Mouse (Mus musculus) ES-CJ7 (cell line): Measurements from ENCODE around the gene Nrd1.

Experiments
- DNase-seq: peaks from one replicate; pipeline ENCODE4 v3.0.0; 2011; ENCODE audit warnings: low read depth, low spot score

The Nrd1 gene

GRCm38 (mm10) chr4:109025061-109025460, 24.6 kb downstream of the Nrd1 start:
- DNase-seq = no peak

DNA sequence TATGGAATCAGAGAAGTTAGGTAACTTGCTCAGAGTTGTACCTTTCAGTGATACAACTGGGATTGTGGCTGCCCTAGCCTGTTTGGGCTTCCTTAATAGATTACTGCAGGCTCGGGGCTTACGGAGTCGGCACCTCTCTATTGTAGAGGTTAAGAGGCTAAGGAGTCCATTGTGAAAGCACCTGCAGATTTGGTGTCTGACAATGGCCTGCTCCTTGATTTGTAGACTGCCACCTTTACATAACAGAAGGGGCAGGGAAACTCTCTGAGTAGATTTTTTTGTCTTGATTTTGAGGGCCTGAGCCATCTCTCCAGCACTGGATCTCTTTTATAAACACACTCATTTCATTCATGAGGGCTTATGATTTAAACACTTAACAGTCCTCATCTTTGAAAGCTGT, 26.1 kb downstream of the Nrd1 start:
- peak; percentile 82 for DNase-seq

GRCm38 (mm10) chr4:109029857-109030256, 29.4 kb downstream of the Nrd1 start:
- no peak for DNase-seq

DNA sequence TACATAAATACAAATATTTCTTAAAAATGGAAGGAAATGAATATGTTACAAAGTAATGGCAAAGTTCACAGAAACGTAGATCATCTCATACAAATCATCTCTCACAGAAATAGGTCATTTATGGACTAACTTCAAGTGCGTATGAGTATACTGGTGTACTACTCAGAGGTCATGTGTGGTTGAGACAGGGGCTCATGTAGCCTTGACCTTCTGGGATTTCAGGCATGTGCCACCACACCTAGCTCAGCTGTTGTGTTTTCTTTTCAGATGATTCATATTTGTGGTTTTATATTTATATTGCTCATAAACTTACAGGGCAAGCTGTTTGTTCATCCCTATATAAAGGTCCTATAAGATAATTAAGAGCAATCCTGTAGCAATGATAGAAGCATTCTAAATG, 29.8 kb downstream of the Nrd1 start:
- DNase-seq = no peak

DNA sequence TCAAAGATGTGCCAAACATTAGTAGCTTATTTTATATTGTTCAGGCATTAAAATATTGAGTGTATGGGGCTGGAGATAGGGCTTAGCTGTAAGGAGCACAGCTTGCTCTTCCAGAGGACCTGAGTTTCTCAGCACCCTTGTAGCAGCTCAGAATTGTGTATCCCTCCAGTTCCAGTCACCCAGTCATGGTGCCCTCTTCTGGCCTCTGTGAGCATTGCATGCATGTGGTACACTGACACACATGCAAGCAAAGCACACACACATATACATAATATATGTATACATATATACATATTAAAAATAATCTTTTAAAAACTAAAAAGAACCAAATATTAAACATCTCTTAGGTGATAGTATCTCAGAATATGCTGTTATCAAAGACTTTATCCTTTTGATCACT, 35.9 kb downstream of the Nrd1 start:
- peak; percentile 77 for DNase-seq

DNA sequence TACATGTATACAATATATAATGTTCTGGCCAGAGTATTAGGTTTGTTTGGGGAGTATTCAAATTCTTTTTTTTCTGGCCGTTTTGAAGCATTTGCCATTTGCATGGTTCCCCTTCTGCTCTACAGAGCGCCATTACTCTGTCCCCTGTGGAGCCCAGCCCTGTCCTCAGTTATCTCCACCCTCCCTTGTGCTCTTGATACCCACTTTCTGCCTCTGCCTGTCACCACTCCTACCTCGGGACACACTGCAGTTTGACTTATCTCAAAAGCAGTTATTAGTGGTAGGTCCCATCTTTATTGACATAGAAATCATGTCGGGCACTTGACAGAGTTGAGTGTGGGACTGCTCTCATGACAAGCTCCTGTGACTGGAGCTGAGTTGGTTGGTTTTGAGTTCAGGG, 42.3 kb downstream of the Nrd1 start:
- DNase-seq = no peak

- DNase-seq = no peak
These were observed 42.8 kb downstream of the Nrd1 start for GRCm38 (mm10) chr4:109043294-109043693.

- no peak for DNase-seq
These were observed 43.3 kb downstream of the Nrd1 start for GRCm38 (mm10) chr4:109043756-109044155.

GRCm38 (mm10) chr4:109048258-109048657, 47.8 kb downstream of the Nrd1 start:
- DNase-seq = no peak

DNA sequence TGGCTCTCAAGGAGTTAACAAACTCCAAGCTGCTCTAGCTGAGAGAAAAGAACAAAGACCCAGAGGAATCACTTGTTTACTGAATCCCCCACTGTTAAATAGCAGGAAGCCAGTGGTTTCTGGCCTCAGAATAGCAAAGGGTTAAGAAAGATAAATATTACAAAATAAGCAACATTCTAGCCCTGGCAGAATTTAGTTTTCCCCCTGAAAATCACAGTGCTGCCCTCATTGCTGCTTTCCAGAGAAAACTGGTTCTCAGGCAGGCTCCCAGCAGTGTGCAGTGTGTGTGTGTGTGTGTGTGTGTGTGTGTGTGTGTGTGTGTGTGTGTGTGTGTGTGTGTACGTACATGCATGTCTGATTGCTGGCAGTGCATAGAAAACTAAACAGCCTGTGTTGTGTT, 51.8 kb downstream of the Nrd1 start:
- DNase-seq = no peak

GRCm38 (mm10) chr4:109054003-109054402, 53.5 kb downstream of the Nrd1 start:
- no peak for DNase-seq

GRCm38 (mm10) chr4:109056351-109056750, 55.9 kb downstream of the Nrd1 start:
- no peak for DNase-seq

- no peak for DNase-seq
These were observed 57.2 kb downstream of the Nrd1 start for GRCm38 (mm10) chr4:109057640-109058039.

DNA sequence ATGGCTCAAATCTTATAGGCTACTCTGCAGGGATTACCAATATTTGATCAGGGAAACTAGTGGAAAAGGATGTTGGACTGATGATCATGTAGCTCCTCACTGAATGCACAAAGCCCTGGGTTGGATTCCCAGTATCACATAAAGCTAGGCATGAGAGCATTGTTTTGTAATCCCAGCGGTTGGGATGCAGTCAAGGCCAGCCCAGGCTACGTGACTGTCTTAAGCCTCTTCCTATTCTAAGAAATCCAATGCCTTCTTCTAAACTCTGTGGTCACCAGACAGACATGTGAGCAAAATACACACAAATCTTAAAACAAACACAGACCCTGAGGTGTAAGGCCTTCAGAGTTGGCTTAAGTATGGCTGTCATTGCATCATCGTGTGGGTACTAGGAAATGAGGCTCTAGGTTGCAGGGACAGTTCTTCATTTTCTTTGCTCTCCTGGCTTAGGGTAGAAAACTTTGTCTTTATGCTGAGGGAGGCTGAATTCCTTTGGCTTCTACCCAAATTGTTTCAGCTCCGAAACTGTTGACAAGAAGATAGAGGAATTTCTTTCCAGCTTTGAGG, 58.9 kb downstream of the Nrd1 start:
- DNase-seq = no peak

- no peak for DNase-seq
These were observed 64.5 kb downstream of the Nrd1 start for GRCm38 (mm10) chr4:109064941-109065340.

- DNase-seq = no peak
These were observed 65.3 kb downstream of the Nrd1 start for GRCm38 (mm10) chr4:109065714-109066113.

DNA sequence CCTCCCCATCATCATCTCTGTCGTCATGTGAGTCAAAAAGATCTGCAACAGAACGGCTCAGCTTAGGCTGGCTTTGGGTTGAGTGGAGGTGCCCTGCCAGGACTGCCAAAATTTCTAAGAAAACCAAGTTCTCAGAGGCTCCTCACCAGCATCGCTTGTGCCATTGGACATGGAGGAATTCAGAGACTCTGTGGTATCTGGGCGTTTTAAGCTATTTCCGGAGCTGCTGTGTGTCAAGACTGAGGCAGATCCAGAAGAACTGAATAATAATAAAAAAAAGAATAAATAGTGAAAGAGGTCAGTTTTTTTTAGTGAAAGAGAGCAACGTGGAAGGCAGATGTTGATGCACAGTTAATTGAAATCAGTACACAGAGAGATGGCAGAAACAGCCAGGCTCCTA, 72.4 kb downstream of the Nrd1 start:
- peak; percentile 12 for DNase-seq

DNA sequence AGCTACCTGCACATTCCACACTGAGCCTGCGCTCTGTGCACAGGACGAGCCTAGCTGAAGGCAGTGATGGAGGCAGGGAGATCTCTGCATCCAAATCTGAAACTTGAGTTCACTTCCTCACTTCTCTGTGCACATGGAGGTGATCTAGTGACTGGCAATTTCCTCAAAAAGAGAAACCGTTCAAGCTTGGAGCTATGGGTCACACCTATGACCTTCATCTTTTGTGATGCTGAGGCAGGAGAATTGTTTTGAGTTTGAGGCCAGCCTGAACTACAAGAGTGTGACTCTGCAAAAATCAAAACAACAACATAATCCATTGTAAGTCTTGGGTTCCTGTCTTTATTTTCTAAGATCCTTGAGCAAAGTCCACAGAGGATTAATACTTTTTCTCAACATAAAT, 72.8 kb downstream of the Nrd1 start:
- DNase-seq = peak; percentile 63

DNA sequence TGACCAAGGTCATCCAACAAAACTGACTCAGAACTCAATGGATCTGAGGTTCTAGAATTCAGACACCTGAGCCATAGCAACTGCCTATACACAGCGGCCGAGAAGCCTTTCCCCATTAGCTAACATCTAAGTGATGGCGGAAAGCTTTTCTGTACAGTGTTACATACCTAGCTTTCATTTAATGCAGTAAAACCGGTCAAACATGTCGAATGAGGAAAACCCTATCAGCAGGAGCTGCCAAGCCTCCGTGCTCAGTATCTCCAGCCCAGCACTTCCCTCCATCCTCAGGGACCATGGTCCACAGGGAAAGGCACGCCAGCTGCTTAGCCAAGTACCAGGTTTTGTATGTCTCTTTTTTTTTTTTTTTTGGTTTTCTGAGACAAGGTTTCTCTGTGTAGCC, 78.5 kb downstream of the Nrd1 start:
- DNase-seq = no peak

- DNase-seq = no peak
These were observed 79.2 kb downstream of the Nrd1 start for GRCm38 (mm10) chr4:109079676-109080075.

- DNase-seq = no peak
These were observed 79.7 kb downstream of the Nrd1 start for GRCm38 (mm10) chr4:109080118-109080517.

DNA sequence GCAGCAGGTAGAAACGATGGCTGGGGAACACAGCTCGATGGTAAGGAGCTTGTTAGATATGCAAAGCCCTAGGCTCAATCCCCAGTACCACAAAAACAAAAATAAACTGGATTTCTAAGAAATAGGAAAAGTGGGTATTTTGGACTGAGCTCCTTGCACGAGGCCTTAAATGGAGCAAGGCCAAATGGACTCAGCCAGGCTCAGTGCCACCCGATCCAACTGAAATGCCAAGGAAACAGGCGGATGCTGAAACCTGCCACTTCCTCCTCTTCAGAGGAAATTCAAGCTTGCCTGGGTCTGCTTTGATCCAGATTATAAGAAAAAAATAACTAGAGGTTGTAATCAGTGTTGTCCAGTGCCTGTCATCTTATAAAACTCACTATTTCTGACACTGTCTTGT, 88.7 kb downstream of the Nrd1 start:
- no peak for DNase-seq

- no peak for DNase-seq
These were observed 89.5 kb downstream of the Nrd1 start for GRCm38 (mm10) chr4:109089999-109090398.

- no peak for DNase-seq
These were observed 90.9 kb downstream of the Nrd1 start for GRCm38 (mm10) chr4:109091241-109091777.
